Mouse (Mus musculus) myocyte (in vitro differentiated cells): ENCODE measurements around the gene Nup93. TPM values are rescaled to one million over a fixed set of nuclear protein-coding genes. Genes with fewer than 3 reads are reported as not detected.
A peak's percentile ranks its signal among the peaks of the same experiment; 100 is the strongest.

Source experiments
- H3K27me3 ChIP-seq: one replicate; pipeline ENCODE4 v1.6.1; 2011; ENCODE audit not compliant: control insufficient read depth, insufficient read depth, insufficient read length
- H3K36me3 ChIP-seq: one replicate; pipeline ENCODE4 v1.6.1; 2011; ENCODE audit not compliant: control insufficient read depth, insufficient read depth
- H3K4me2 ChIP-seq: one replicate; pipeline ENCODE4 v1.6.1; 2011; ENCODE audit warnings: low read depth, control low read depth
- H3K4me3 ChIP-seq: one replicate; pipeline ENCODE4 v1.5.1; 2011; ENCODE audit warnings: mild to moderate bottlenecking, control low read depth, moderate library complexity
- H3K79me2 ChIP-seq: one replicate; pipeline ENCODE4 v1.6.1; 2011; ENCODE audit not compliant: control insufficient read depth, insufficient read depth
- H3ac ChIP-seq: one replicate; pipeline ENCODE4 v1.6.1; 2011; ENCODE audit not compliant: control insufficient read depth, insufficient read length
- CEBPB ChIP-seq: IDR thresholded peaks from 2 replicates; pipeline ENCODE4 v1.6.1; 2011; ENCODE audit warnings: mild to moderate bottlenecking, moderate library complexity; ENCODE audit not compliant: poor library complexity, insufficient read depth, severe bottlenecking
- E2F4 ChIP-seq: IDR thresholded peaks from one replicate; pipeline ENCODE4 v1.6.1; 2011; ENCODE audit warnings: mild to moderate bottlenecking, control low read depth, moderate library complexity; ENCODE audit not compliant: insufficient read depth
- MAX ChIP-seq: IDR thresholded peaks from one replicate; pipeline ENCODE4 v1.6.1; 2011; ENCODE audit warnings: low read depth, mild to moderate bottlenecking, control low read depth
- MYOD1 ChIP-seq, 3 experiments: IDR thresholded peaks; one replicate each; pipeline ENCODE4 v1.6.1; 2011; ENCODE audit warnings: control low read depth in 2 of 3, low read depth in 2 of 3, mild to moderate bottlenecking in 2 of 3, moderate library complexity in 1 of 3; ENCODE audit not compliant: insufficient read length in 2 of 3, control insufficient read depth in 1 of 3
- MYOG ChIP-seq, 3 experiments: IDR thresholded peaks; one replicate each; pipeline ENCODE4 v1.6.1; 2011; ENCODE audit warnings: control low read depth in 2 of 3, low read depth in 2 of 3, mild to moderate bottlenecking in 2 of 3; ENCODE audit not compliant: insufficient read length in 2 of 3, control insufficient read depth in 1 of 3, insufficient read depth in 1 of 3
- POLR2A ChIP-seq: IDR thresholded peaks from one replicate; pipeline ENCODE4 v1.6.1; 2011; ENCODE audit warnings: low read depth, mild to moderate bottlenecking, control low read depth, moderate library complexity; ENCODE audit not compliant: insufficient read length
- POLR2AphosphoS2 ChIP-seq: IDR thresholded peaks from one replicate; pipeline ENCODE4 v1.6.1; 2011; ENCODE audit warnings: low read depth, control low read depth; ENCODE audit not compliant: insufficient read length
- REST ChIP-seq: IDR thresholded peaks from one replicate; pipeline ENCODE4 v1.6.1; 2011; ENCODE audit warnings: mild to moderate bottlenecking, control low read depth, moderate library complexity; ENCODE audit not compliant: insufficient read depth, insufficient read length
- SRF ChIP-seq: IDR thresholded peaks from one replicate; pipeline ENCODE4 v1.6.1; 2011; ENCODE audit warnings: low read depth; ENCODE audit not compliant: control insufficient read depth, insufficient read length
- TCF12 ChIP-seq: IDR thresholded peaks from one replicate; pipeline ENCODE4 v1.6.1; 2011; ENCODE audit warnings: mild to moderate bottlenecking, control low read depth; ENCODE audit not compliant: poor library complexity, insufficient read depth, severe bottlenecking
- TCF3 ChIP-seq: IDR thresholded peaks from one replicate; pipeline ENCODE4 v1.6.1; 2011; ENCODE audit warnings: low read depth, control low read depth; ENCODE audit not compliant: insufficient read length
- USF1 ChIP-seq: IDR thresholded peaks from one replicate; pipeline ENCODE4 v1.6.1; 2011; ENCODE audit warnings: low read depth, mild to moderate bottlenecking, control low read depth, moderate library complexity
- polyA plus RNA-seq: library from polyadenylated mRNA; unstranded; fragments of >200 nt; fragmentation: generic; extraction: Trizol; gene quantifications from one replicate; pipeline ENCODE4 v1.2.1, GENCODE M21; 2012; ENCODE audit warnings: missing spikeins

Nup93 gene
- polyA plus RNA-seq, 1 experiment = 38.1 TPM

- Histone ChIP-seq H3ac (peak within 1 kb of the TSS; percentile 41), H3K4me3 (peak within 1 kb of the TSS; percentile 77), H3K79me2 (no peaks in the 10 kb centered on the region), H3K36me3 (no peaks in the 10 kb centered on the region), H3K27me3 (no peaks in the 10 kb centered on the region), H3K4me2 (peak within 1 kb of the TSS; percentile 94)
- peak in 2 of 3 experiments; percentile 0 to 37 for TF ChIP-seq MYOG (IDR thresholded peaks at IDR 0.05; ENCODE audit: control insufficient read depth in 1 of 3, insufficient read depth in 1 of 3, insufficient read length in 2 of 3, low read depth in 2 of 3)
- peak; percentile 84 for TF ChIP-seq USF1
- TF ChIP-seq CEBPB = no peak
- TF ChIP-seq POLR2A = no peak
- TF ChIP-seq MYOD1 (IDR thresholded peaks at IDR 0.05; ENCODE audit: control insufficient read depth in 1 of 3, insufficient read length in 2 of 3, low read depth in 2 of 3) = peak in 1 of 3 experiments; percentile 7
- TF ChIP-seq E2F4 = no peak
- TF ChIP-seq TCF3 = no peak
Measured at GRCm38 (mm10) chr8:94172075-94172808, 42.1 kb upstream of the Nup93 start, which contains the start of gene Mt2. Gene Mt2 (plus strand): TSS chr8:94172664.

DNA sequence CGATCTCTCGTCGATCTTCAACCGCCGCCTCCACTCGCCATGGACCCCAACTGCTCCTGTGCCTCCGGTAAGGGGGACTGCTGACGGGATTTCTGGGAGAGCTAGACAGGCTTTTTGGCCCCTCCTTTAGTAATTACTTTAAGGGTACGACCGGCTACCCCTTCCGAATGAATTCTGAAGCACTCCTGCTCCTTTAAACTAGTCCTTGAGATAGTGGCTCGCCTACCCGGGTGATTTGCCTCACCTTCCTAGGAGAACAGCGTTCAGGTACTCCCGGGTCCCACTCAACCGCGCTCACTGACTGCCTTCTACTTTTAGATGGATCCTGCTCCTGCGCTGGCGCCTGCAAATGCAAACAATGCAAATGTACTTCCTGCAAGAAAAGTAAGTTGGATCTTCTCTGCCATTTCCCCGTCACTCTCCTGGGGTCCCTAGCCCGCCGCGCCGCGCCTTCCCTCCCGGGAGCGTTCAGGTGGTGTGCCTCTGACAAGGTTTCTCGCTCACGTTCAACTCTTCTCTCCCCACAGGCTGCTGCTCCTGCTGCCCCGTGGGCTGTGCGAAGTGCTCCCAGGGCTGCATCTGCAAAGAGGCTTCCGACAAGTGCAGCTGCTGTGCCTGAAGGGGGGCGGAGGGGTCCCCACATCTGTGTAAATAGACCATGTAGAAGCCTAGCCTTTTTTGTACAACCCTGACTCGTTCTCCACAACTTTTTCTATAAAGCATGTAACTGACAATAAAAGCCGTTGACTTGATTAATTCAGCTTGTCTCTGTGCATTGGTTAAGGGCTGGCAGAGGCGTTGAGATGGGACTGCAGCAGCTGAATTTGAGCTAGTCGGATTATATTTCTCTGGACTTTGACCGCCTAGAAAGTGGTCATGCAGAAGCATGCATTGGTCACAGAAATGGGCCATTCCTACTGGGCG is 41.3 kb upstream of the Nup93 start:
- TF ChIP-seq CEBPB = no peak
- TF ChIP-seq TCF12 = no peak
- no peak for TF ChIP-seq REST
- TF ChIP-seq POLR2A = peak; percentile 49
- no peak for TF ChIP-seq E2F4
- no peak for TF ChIP-seq USF1
- no peak for TF ChIP-seq TCF3
- TF ChIP-seq SRF = no peak
- no peak for TF ChIP-seq MYOD1 (IDR thresholded peaks at IDR 0.05; ENCODE audit: control insufficient read depth in 1 of 3, insufficient read length in 2 of 3, low read depth in 2 of 3)
- no peak for TF ChIP-seq MAX
- TF ChIP-seq POLR2AphosphoS2 = peak; percentile 32
- TF ChIP-seq MYOG (IDR thresholded peaks at IDR 0.05; ENCODE audit: control insufficient read depth in 1 of 3, insufficient read depth in 1 of 3, insufficient read length in 2 of 3, low read depth in 2 of 3) = peak in 1 of 3 experiments; percentile 43

GRCm38 (mm10) chr8:94173848-94174403 is 40.4 kb upstream of the Nup93 start:
- no peaks in the 10 kb centered on the region for H3K36me3 ChIP-seq
- peak overlapping the region; percentile 94 for H3K4me2 ChIP-seq

More for the DNA sequence above, 41.3 kb upstream of the Nup93 start:
- Histone ChIP-seq H3ac (peak overlapping the region; percentile 41), H3K4me3 (peak overlapping the region; percentile 77), H3K36me3 (no peaks in the 10 kb centered on the region), H3K27me3 (no peaks in the 10 kb centered on the region), H3K79me2 (no peaks in the 10 kb centered on the region), H3K4me2 (peak overlapping the region; percentile 94)

GRCm38 (mm10) chr8:94174619-94175213 is 39.6 kb upstream of the Nup93 start:
- no peak overlapping the region for H3K4me3 ChIP-seq
- TF ChIP-seq POLR2A (no peak), TCF3 (no peak)
- peak overlapping the region; percentile 94 for H3K4me2 ChIP-seq
- H3K36me3 ChIP-seq = no peaks in the 10 kb centered on the region
- peaks cover 6% of the 10 kb centered on the region for H3K79me2 ChIP-seq
- no peaks in the 10 kb centered on the region for H3K27me3 ChIP-seq
- H3ac ChIP-seq = no peak overlapping the region

More at GRCm38 (mm10) chr8:94173848-94174403, 40.4 kb upstream of the Nup93 start:
- H3K4me3 ChIP-seq = peak overlapping the region; percentile 77
- no peak overlapping the region for H3ac ChIP-seq
- no peaks in the 10 kb centered on the region for H3K79me2 ChIP-seq
- no peak for TF ChIP-seq CEBPB
- peak; percentile 4 for TF ChIP-seq POLR2AphosphoS2
- H3K27me3 ChIP-seq = no peaks in the 10 kb centered on the region
